Mouse (Mus musculus): ENCODE measurements around the gene Sipa1l3. TPM values are rescaled to one million over a fixed set of nuclear protein-coding genes. Genes with fewer than 3 reads are reported as not detected.

Sipa1l3 gene
- polyA plus RNA-seq, 1 experiment from 2014 or later: 10.4 TPM

GRCm38 (mm10) chr7:29292458-29293098 is 225.9 kb downstream of the Sipa1l3 start:
- Histone ChIP-seq H3K27ac (peak overlapping the region; percentile 82), H3K36me3 (no peaks in the 10 kb centered on the region), H3K9me3 (no peaks in the 10 kb centered on the region), H3K4me1 (peaks cover 49% of the 10 kb centered on the region), H3K27me3 (ENCODE audit: insufficient read depth, poor library complexity, severe bottlenecking) (peaks cover 49% of the 10 kb centered on the region), H3K4me3 (peak overlapping the region; percentile 27; the same call in 1 of the 2 replicates)
- WGBS: 22% methylated on average over 8 of the region's 8 CpGs
- DNase-seq (ENCODE audit: low spot score): no peak

GRCm38 (mm10) chr7:29291616-29292457 is 226.6 kb downstream of the Sipa1l3 start:
- H3K27me3 ChIP-seq (ENCODE audit: insufficient read depth, poor library complexity, severe bottlenecking): peaks cover 57% of the 10 kb centered on the region
- DNase-seq (ENCODE audit: low spot score): no peak
- no peaks in the 10 kb centered on the region for H3K9me3 ChIP-seq
- H3K4me1 ChIP-seq: peaks cover 49% of the 10 kb centered on the region
- H3K27ac ChIP-seq: peak overlapping the region; percentile 82
- WGBS: 30% methylated on average over 7 of the region's 7 CpGs
- H3K4me3 ChIP-seq: peak overlapping the region; percentile 27; the same call in 1 of the 2 replicates
- H3K36me3 ChIP-seq: no peaks in the 10 kb centered on the region

GRCm38 (mm10) chr7:29290691-29291485 is 227.6 kb downstream of the Sipa1l3 start:
- no peak overlapping the region for H3K4me3 ChIP-seq
- H3K36me3 ChIP-seq: no peaks in the 10 kb centered on the region
- H3K27me3 ChIP-seq (ENCODE audit: insufficient read depth, poor library complexity, severe bottlenecking): peaks cover 60% of the 10 kb centered on the region
- DNase-seq (ENCODE audit: low spot score): no peak
- peak overlapping the region; percentile 82 for H3K27ac ChIP-seq
- peaks cover 49% of the 10 kb centered on the region for H3K4me1 ChIP-seq
- no peaks in the 10 kb centered on the region for H3K9me3 ChIP-seq
- 51% methylated on average over 11 of the region's 11 CpGs for WGBS

GRCm38 (mm10) chr7:29289856-29290255 is 228.6 kb downstream of the Sipa1l3 start:
- H3K27ac ChIP-seq: peak overlapping the region; percentile 83; the same call in 1 of the 2 replicates
- H3K27me3 ChIP-seq (ENCODE audit: insufficient read depth, poor library complexity, severe bottlenecking): peaks cover 66% of the 10 kb centered on the region
- H3K4me3 ChIP-seq: peak overlapping the region; percentile 66
- WGBS: 74% methylated on average over 6 of the region's 6 CpGs
- no peak for DNase-seq (ENCODE audit: low spot score)
- peaks cover 49% of the 10 kb centered on the region for H3K4me1 ChIP-seq
- H3K36me3 ChIP-seq: no peaks in the 10 kb centered on the region
- no peaks in the 10 kb centered on the region for H3K9me3 ChIP-seq

GRCm38 (mm10) chr7:29288942-29289638 is 229.4 kb downstream of the Sipa1l3 start, which contains the start of gene Ppp1r14a:
Ppp1r14a (plus strand) TSS chr7:29289308.
- Histone ChIP-seq H3K4me3 (peak within 1 kb of the TSS; percentile 66), H3K4me1 (peaks cover 49% of the 10 kb centered on the region), H3K36me3 (no peaks in the 10 kb centered on the region), H3K9me3 (no peaks in the 10 kb centered on the region), H3K27ac (peak within 1 kb of the TSS; percentile 83), H3K27me3 (ENCODE audit: insufficient read depth, poor library complexity, severe bottlenecking) (peaks cover 71% of the 10 kb centered on the region)
- DNase-seq (ENCODE audit: low spot score): no peak
- WGBS: under 1% methylated on average over 59 of the region's 59 CpGs

- no peaks in the 10 kb centered on the region for H3K9me3 ChIP-seq
- no peak for DNase-seq (ENCODE audit: low spot score)
- no peak overlapping the region for H3K27ac ChIP-seq
- H3K36me3 ChIP-seq: no peaks in the 10 kb centered on the region
- no peak overlapping the region for H3K4me3 ChIP-seq
- peaks cover 75% of the 10 kb centered on the region for H3K27me3 ChIP-seq (ENCODE audit: insufficient read depth, poor library complexity, severe bottlenecking)
- WGBS: 87% methylated on average over 2 of the region's 2 CpGs
- H3K4me1 ChIP-seq: peaks cover 42% of the 10 kb centered on the region
These were observed 230.4 kb downstream of the Sipa1l3 start for GRCm38 (mm10) chr7:29288079-29288478.

- H3K4me1 ChIP-seq: peaks cover 36% of the 10 kb centered on the region
- 83% methylated on average over 7 of the region's 7 CpGs for WGBS
These were observed 231.0 kb downstream of the Sipa1l3 start for GRCm38 (mm10) chr7:29287481-29287880.

GRCm38 (mm10) chr7:29284523-29284922 is 233.9 kb downstream of the Sipa1l3 start:
- no peak for DNase-seq (ENCODE audit: low spot score)
- H3K4me1 ChIP-seq: peaks cover 34% of the 10 kb centered on the region
- H3K4me3 ChIP-seq: no peak overlapping the region
- 87% methylated on average over 6 of the region's 6 CpGs for WGBS
- peaks cover 84% of the 10 kb centered on the region for H3K27me3 ChIP-seq (ENCODE audit: insufficient read depth, poor library complexity, severe bottlenecking)
- no peak overlapping the region for H3K27ac ChIP-seq
- H3K36me3 ChIP-seq: no peaks in the 10 kb centered on the region
- no peaks in the 10 kb centered on the region for H3K9me3 ChIP-seq

More at GRCm38 (mm10) chr7:29287481-29287880, 231.0 kb downstream of the Sipa1l3 start:
- Histone ChIP-seq H3K36me3 (no peaks in the 10 kb centered on the region), H3K27me3 (ENCODE audit: insufficient read depth, poor library complexity, severe bottlenecking) (peaks cover 79% of the 10 kb centered on the region), H3K27ac (no peak overlapping the region), H3K4me3 (no peak overlapping the region), H3K9me3 (no peaks in the 10 kb centered on the region)
- DNase-seq (ENCODE audit: low spot score): no peak

GRCm38 (mm10) chr7:29283876-29284275 is 234.6 kb downstream of the Sipa1l3 start:
- WGBS: 79% methylated on average over 4 of the region's 4 CpGs
- Histone ChIP-seq H3K27me3 (ENCODE audit: insufficient read depth, poor library complexity, severe bottlenecking) (peaks cover 80% of the 10 kb centered on the region), H3K4me1 (peaks cover 32% of the 10 kb centered on the region), H3K36me3 (no peaks in the 10 kb centered on the region), H3K9me3 (no peaks in the 10 kb centered on the region), H3K4me3 (no peak overlapping the region), H3K27ac (no peak overlapping the region)
- no peak for DNase-seq (ENCODE audit: low spot score)

- Histone ChIP-seq H3K27ac (peak overlapping the region; percentile 87), H3K4me3 (peak overlapping the region; percentile 66), H3K4me1 (peaks cover 31% of the 10 kb centered on the region), H3K27me3 (ENCODE audit: insufficient read depth, poor library complexity, severe bottlenecking) (peaks cover 74% of the 10 kb centered on the region), H3K36me3 (no peaks in the 10 kb centered on the region), H3K9me3 (no peaks in the 10 kb centered on the region)
- no peak for DNase-seq (ENCODE audit: low spot score)
- 12% methylated on average over 21 of the region's 21 CpGs for WGBS
These were observed 236.3 kb downstream of the Sipa1l3 start for GRCm38 (mm10) chr7:29282074-29282554.

- no peak for DNase-seq (ENCODE audit: low spot score)
- H3K27me3 ChIP-seq (ENCODE audit: insufficient read depth, poor library complexity, severe bottlenecking): peaks cover 71% of the 10 kb centered on the region
- WGBS: under 1% methylated on average over 80 of the region's 80 CpGs
- no peaks in the 10 kb centered on the region for H3K9me3 ChIP-seq
- H3K36me3 ChIP-seq: no peaks in the 10 kb centered on the region
- H3K27ac ChIP-seq: peak within 1 kb of the TSS; percentile 87
- peak within 1 kb of the TSS; percentile 66 for H3K4me3 ChIP-seq
- H3K4me1 ChIP-seq: peaks cover 31% of the 10 kb centered on the region
These were observed 237.0 kb downstream of the Sipa1l3 start, which contains the start of gene Spint2 for GRCm38 (mm10) chr7:29281201-29282073. Spint2 (minus strand) TSS chr7:29281912.

Measured in heart, embryonic 10.5 days (tissue).